Mouse (Mus musculus) large intestine, adult 2 months (tissue): ENCODE measurements at regions not wholly inside any gene's neighbourhood (a gene's known extent, or its start where the extent isn't known, plus 50 kb on each side); places are given as distances from the start of the nearest gene placed in this dataset.

ENCODE experiments used
- DNase-seq: peaks from one replicate; pipeline ENCODE4 v3.0.0-alpha.2; 2012; ENCODE audit warnings: low read depth, low spot score
- WGBS: fragments of 180-500 bp; shearing (Covaris S2); methylation state at CpG from one replicate; pipeline ENCODE4 v1.1.7; 2018; 5-methylcytosine and 5-hydroxymethylcytosine counted together

DNA sequence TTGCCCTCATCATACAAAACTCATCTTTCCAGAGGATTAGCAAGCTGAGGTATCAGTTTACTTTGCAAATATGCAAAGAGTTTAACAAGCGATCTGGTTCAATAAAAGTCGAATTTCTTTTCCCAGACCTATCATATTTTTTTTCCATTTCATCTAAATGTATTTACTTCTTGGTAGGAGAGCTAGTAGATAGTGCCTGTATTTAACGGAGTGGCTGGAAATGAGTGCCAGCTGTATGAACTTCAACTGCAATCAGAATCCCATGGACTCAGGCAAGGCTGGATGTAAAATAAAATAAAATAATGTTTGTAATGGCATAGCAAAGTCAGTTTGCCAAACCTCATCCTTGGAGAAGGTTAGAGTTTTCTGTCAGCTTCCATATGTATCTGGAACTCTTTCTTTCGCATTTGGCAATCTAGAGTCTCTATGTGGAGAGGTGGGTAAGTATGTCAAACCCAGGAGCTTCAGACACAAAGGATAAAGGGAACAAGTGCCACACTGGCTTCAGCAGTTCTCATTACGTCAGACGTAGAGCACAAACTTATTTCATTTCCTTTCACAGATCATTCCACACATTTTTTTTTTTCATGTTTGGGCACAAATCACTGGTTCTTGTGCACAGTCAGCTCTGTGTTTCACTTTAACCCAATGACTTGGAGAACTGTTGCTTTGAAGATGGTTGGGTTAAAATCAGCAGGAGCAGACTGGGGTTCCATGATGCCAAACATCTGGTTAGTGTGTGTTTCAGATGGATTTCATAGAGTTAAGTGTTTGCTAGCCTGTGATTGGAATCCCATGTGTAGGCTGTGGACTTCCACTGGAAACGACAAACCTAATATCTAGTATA is 357.2 kb upstream of the Tmc3 start:
- DNase-seq, result no peak
- WGBS, result 61% methylated on average over 7 of the region's 7 CpGs

- DNase-seq, result no peak
These were observed 354.0 kb upstream of the Tmc3 start for GRCm38 (mm10) chr7:83230496-83231325.

DNA sequence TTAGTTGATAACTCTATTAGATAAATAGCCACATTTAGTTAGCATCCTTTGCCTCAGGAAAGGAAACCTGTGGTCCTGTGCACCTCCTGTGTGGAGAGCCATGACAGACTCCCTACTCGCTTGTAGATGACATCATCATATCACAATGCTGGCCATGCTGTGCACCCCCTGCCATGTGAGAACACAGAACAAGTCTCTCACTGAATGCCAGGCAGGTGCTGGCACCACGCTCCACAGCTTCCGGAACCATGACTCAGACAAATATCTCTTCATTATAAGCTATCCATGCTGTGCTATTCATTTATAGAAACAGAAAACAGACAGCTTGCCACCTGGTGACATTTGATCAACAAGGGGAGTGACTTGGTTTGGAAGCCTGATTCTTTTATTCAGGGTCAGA is 349.1 kb upstream of the Tmc3 start:
- DNase-seq, result no peak
- WGBS, result 80% methylated on average over 3 of the region's 3 CpGs

More at GRCm38 (mm10) chr7:83230496-83231325, 354.0 kb upstream of the Tmc3 start:
- 72% methylated on average over 3 of the region's 3 CpGs for WGBS

DNA sequence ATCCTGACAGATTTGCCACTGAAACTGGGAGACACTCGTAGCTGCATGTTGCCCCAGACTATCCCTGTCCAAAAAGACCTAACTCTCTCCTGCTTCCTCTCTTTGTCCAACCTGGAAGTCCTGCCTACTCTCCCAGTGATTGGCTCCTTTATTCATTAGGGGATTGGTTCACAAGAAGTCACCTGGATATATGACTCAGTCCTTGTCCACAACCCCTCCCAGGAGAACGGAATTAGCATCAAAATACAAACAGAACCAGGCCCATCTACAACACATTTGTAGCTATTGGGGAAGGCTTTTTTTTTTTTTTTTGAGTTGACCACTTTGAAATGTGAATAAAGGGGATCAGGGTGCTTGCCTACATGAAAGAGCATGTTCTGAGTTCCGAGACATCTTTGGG is 347.4 kb upstream of the Tmc3 start:
- DNase-seq, result no peak
- WGBS, result 80% methylated on average over 3 of the region's 3 CpGs

GRCm38 (mm10) chr7:83238091-83238490 is 346.6 kb upstream of the Tmc3 start:
- no peak for DNase-seq

- DNase-seq, result no peak
- WGBS, result 40% methylated on average over 3 of the region's 3 CpGs
These were observed 342.5 kb upstream of the Tmc3 start for GRCm38 (mm10) chr7:83242233-83242632.

DNA sequence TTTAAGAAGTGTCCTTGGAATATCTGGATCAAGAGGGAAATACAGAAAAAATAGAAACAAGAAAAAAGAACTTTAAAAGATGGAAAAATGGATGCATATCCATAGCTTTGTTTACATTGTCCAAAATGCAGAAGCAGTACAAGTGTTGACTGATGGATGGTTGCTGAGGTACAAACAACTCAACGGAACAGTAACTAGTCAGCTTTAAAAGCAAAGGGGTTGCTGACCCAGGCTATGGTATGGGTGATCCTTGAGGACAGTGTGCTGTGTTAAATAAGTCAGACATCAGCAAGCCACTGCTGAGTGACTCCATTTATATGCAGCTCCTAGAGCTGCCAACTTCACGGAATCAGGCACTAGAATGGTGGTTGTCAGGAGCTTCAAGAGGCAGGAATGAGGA is 338.9 kb upstream of the Tmc3 start:
- 83% methylated on average over 2 of the region's 2 CpGs for WGBS
- no peak for DNase-seq

DNA sequence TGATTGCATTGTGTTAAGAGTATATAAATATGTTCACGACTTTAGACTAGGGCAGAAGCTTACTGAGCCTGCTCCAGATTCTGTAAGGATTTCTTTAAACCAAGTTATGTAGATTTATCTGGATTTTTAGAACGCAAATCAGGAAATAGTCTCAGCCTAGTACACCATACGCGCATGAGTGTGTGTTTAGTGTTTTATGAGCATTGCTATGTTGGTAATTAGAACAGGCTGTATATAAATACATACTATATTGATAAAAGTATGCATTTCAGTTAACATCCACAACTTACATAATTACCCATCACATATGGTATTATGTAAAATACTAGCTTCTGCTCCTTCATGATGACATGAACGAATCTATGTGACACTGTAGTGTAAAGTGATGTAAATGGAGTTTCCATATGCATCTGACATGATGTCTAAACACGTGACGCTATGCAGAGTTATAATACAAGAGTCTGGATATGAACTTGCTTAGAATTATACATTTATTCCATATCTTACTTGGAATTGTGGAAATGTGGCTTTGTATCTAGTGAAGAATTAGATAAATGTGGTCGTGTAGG is 332.6 kb upstream of the Tmc3 start:
- DNase-seq, result no peak
- WGBS, result 79% methylated on average over 8 of the region's 8 CpGs

GRCm38 (mm10) chr7:83253001-83253400 is 331.7 kb upstream of the Tmc3 start:
- 80% methylated on average over 9 of the region's 9 CpGs for WGBS

DNA sequence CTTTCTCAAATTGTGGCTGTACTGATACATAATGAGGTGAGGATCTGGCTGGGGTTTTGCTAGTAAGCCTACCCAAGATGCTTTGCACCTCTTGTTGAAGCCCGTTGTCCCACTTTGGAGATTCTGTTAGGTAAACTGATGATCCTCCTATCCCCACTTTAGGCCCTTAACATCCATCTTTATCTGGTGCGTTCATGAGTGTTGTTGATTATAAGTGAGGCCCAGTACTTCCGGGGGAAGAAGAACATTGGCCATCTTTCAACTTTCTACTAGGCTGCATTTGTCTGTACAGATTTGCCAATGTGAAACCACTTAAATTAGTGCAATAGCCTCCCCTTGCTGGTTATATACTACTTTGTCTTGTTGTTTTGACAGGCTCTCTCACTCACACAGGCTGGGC is 331.3 kb upstream of the Tmc3 start:
- no peak for DNase-seq
- 72% methylated on average over 3 of the region's 3 CpGs for WGBS

More at GRCm38 (mm10) chr7:83253001-83253400, 331.7 kb upstream of the Tmc3 start:
- no peak for DNase-seq

DNA sequence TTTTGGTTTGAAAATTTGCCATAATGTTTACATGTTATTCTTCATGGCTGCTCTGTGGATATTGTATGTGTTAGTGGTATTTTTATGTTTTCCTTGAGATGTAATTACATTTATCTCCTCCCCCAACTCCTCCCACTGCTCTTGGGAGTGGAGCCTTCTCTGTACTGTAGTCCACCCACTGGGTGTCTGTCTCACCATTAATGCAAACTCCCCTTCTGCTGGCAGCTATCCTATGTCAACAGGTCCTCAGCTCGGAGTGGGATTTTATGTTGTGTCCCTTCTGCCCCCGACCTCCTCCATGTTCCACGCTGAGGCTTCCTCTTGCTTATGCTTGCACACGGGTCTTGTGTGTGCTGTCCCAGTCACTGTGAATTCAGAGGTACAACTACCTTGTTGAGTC is 330.3 kb upstream of the Tmc3 start:
- no peak for DNase-seq
- 70% methylated on average over 4 of the region's 4 CpGs for WGBS

- DNase-seq, result no peak
- 73% methylated on average over 6 of the region's 6 CpGs for WGBS
These were observed 328.4 kb upstream of the Tmc3 start for GRCm38 (mm10) chr7:83256236-83256784.

DNA sequence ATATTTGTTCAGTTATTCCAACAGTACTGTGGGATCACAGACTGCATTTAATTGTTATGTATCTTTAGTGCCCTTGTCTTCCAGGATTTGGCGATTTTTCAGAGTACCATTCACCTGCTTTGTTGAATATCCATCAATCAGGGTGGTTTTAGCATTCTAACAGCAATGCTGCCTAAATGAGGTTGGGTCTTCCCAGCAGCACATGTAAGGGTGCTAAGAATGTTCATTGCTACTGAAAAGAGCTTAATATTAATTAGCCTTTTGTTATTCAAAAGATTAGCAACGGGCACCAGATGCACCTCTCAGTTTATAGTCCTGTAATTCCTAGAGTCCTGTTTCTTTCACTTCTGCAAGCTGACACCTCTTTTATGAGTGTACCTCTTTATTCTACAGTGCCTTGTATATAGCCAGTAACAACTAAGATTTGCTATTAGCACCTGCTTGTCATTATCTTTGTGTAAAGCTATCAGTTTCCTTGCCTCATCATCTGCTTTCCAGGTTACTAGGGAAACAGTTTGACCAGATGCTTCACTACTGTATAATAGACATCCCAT is 326.3 kb upstream of the Tmc3 start:
- 63% methylated on average over 2 of the region's 2 CpGs for WGBS
- DNase-seq, result no peak

- DNase-seq, result no peak
These were observed 323.2 kb upstream of the Tmc3 start for GRCm38 (mm10) chr7:83261489-83261888.

DNA sequence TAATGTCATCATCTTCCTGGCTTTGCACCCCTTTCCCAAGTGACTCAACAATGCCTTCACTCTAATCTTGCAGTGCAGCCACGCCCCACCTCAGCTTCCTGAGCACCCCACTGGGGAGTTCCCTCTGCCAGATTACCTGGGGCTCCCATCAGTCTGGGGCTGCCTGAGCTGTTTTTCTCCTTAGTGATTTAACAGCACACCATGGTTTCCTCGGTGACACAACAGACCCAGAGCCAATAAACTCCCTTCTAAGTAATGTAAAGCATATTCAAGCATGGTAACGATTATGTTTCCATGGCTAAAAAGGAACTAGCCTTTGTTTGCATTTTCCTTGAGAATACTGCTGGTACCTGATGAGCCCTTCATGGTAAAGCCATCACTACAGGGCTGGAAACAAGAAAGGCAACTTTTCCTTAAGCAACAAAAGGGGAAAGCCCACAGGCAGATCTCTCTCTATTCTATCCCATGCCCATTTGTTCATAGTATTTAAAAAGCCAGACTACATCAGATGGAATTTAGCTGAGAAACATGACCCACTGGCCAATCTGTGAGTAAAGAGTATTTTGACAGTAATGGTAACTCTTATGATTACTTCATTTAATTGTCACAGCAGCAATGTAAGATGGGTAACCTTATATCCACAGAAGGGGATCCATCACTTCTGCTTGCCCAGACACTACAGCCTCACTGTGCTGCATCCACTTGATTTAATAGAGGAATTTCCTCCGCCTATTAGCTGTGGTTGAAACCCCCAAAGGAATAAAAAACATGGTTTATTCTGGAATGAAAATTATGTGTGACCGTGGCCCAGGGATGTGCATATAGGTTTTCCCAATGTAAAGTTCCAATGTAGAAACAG is 294.6 kb upstream of the Tmc3 start:
- WGBS, result 53% methylated on average over 5 of the region's 5 CpGs
- DNase-seq, result no peak

DNA sequence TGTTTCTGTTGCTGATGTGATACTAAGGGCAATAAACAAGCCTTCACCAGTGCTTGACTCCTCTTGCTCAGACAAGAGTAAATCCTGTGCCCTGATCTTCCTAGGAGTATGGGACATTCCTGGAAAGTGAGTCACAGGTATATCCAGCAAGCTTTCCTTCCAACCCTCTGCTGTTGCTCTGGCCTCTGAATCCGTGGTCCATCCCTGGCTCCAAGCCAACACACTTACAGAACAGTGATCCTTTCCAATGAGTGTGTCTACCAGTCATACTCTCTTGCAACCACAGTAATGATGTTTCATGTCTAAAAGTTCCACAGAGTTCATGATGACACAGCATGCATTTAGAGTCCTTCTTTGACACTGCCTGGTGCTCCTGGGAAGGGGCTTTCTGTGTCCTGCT is 277.6 kb upstream of the Tmc3 start:
- 26% methylated on average over 1 of the region's 1 CpGs for WGBS

DNA sequence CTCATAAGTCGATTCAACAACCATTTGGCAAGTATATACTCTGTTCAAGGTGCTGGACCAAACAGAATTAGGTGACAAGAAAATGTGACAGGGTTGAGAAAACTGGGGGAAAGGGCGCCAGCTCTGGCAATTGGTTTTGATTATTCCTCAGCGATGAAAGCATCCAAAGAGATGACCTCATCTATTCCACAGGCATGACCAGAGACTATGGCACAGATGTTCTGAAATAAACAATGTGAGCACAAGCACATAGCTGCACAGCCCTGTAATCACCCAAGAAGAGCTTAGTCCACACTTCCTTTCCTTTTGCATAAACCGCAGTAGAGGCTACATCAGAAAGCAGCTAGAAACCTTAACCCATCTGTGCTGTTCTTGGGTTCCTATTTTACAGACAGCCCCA is 272.6 kb upstream of the Tmc3 start:
- DNase-seq, result no peak
- WGBS, result 58% methylated on average over 4 of the region's 4 CpGs

More for the DNA sequence above, 277.6 kb upstream of the Tmc3 start:
- no peak for DNase-seq

GRCm38 (mm10) chr7:83329809-83330412 is 254.8 kb upstream of the Tmc3 start:
- DNase-seq, result no peak
- 80% methylated on average over 5 of the region's 5 CpGs for WGBS
